Mouse (Mus musculus): ENCODE measurements around the gene Mmp24.

The Mmp24 gene

DNA sequence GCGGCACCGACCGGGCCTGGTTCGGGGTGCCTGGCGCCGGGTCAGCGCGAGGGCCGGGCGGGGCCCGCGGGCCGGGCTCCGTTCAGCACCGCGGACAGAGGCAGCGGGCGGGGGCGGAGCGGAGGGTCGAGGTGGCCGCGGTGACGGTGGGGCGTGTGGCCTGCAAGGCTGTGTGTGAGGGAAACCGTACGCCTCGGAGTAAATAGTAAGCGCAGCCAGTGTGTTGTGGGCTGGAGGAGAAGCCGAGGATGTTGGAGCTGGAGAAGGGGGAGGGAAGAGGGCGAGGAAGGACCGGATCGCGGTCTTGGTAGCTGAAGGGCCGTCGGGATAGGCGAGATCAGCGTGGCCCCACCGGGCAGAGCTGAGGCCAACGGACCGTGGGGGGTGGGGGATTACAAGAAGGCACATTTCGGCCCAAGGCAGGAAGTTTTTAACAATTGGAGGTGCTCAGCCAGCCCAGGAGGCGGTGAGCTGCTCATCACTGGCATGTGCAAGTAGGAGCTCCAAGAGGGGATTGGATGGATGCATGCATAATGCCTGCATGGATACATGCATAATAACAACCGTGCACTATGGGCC, 632 bp downstream of the Mmp24 start:
- DNase-seq (ENCODE audit: extremely low spot score, low spot score), result peak; percentile 80

DNA sequence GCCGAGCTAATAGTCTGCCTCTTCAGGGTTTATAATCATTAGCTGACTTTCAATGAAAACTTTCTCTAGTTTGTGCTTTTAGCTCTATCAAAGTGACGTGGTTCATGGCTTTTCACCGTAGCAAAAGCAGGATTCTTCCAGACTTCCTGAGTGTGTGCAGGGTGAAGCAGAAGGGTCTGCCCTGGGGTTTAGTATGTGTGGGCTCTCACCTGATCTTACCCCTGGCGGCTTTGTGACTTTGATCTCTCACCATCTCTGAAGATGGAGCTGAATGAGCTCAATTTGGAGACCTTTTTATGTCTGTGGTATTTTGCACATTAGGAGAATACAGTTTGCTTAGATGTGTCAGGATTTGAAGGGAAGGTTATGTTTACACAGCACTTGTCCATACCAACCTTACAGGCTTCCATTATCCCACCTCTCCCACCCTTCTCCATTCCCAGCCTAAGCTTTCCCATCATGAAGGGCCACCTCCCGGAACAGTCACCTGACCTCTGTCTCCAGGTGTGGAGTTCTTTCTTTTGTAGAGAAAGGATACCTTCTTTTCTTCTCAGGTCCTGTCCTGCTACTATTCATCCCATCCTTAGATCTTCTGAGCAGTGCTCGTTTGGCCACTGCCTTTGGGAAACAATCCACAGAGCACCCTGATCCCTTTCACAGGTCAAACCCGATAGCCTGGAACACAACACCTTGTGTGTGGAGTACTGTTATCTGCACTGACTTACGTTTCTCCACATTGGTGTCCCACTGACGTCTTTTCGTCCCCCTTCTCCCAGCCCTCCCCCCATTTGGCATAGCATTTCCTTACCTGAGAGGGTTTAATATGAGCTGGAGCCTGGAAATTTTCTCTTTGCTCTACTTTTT, 1.9 kb downstream of the Mmp24 start:
- no peak for DNase-seq (ENCODE audit: extremely low spot score, low spot score)

DNA sequence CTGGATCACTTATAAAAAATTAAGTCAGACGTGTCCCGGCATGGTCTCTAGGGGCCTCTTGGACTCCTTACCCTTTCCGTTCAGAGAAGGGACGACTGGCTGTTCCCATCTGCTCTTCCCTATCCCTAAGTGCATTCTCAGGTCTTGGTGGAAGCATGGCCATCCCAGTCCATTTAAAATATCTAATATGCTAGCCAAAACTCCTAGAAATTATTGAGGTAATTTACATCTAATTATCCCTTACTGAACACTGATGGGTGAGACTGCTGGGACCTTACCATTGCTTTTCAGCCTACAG, 2.5 kb downstream of the Mmp24 start:
- DNase-seq (ENCODE audit: extremely low spot score, low spot score), result no peak

DNA sequence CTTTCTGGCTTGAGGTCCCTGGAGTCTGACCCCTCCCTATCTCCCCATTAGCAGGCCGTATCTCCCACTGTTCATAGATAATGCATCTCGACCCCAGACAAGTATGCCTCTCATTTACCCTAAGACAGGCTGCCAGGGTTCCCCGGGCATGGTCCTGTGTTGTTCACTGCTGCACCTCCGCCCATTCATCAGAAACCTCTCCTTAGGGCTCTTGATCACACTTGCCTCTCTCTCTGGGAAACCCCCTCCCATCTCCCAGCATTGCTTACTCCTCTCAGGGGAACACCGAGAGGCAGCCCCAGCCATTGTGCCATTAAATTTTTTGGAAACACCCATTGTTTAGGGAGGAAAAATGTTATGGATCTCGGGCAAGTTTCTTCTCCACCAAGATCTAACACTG, 2.9 kb downstream of the Mmp24 start:
- no peak for DNase-seq (ENCODE audit: extremely low spot score, low spot score)

DNA sequence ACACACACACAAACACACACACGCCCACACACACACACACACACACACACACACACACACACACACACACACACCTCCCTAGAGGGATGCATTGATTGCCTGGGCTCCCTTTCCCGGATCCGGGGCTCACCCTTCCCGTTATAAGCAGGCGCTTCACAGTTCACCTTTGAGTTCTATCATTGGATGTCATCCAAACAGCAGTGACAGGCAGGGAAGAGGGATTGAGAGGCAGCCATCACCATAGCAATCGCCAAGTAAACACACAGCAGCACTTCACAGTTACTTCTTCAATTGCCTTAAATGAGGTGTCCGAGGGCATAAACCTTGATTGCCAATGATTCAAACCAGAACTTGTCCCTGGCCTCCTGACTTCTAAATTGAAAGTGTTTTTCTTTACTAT, 3.9 kb downstream of the Mmp24 start:
- DNase-seq (ENCODE audit: extremely low spot score, low spot score), result no peak

DNA sequence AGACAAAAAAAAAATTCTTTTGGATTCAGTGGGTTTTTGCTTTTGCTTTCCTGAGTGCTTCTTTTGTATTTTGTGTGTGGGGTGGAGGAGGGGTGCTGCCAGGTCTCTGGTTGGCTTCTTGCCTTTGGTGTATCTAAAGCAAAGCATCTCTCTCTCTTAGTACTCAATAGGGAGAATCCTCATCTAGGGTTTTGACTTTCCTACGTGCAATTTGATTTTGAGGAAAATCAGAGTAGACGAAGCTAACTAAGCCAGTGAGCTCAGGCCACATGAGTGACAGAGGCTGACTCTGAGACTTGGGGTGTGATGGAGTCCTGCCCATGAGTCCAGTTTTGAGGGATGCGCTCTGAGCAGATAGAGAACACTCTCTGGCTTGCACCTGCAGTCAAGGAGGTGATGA, 4.4 kb downstream of the Mmp24 start:
- DNase-seq (ENCODE audit: extremely low spot score, low spot score), result no peak

DNA sequence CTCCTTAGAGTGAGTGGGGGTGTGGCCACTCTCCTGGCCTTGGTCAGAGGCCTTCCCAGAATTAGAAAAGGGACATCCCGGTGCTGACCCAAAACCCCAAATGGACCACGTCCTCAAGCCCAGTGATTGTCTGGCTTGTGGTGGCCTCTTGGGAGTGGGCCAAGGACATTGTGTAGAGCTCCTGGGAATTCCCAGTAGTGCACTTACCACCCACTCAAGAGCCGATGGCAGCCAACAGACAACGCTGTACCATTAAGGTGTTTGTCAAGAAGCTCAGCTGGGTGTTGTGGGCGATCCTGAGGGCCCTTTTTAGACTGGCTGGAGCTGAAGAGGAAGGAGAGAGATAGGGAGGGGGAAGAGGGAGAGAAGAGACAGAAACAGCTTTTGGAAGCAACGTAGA, 9.4 kb downstream of the Mmp24 start:
- DNase-seq (ENCODE audit: extremely low spot score, low spot score), result no peak

DNA sequence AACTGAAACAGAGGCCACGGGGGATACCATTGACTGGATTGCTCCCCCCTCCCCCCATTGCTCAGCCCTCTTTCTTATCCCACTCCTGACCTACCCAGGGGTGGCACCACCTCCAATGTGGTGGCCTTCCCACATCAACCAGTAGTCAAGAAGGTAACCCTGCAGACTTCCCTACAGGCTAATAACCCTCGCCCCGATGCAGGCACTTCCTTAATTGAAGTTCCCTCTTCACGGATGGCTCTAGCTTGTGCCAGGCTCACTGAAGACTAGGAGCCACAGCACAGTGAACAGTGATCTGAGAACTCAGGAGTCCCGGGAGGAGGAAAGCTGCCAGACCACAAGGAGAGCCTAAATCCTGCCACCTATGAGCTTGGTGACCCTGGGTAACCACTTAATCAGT, 11.8 kb downstream of the Mmp24 start:
- no peak for DNase-seq (ENCODE audit: extremely low spot score, low spot score)

DNA sequence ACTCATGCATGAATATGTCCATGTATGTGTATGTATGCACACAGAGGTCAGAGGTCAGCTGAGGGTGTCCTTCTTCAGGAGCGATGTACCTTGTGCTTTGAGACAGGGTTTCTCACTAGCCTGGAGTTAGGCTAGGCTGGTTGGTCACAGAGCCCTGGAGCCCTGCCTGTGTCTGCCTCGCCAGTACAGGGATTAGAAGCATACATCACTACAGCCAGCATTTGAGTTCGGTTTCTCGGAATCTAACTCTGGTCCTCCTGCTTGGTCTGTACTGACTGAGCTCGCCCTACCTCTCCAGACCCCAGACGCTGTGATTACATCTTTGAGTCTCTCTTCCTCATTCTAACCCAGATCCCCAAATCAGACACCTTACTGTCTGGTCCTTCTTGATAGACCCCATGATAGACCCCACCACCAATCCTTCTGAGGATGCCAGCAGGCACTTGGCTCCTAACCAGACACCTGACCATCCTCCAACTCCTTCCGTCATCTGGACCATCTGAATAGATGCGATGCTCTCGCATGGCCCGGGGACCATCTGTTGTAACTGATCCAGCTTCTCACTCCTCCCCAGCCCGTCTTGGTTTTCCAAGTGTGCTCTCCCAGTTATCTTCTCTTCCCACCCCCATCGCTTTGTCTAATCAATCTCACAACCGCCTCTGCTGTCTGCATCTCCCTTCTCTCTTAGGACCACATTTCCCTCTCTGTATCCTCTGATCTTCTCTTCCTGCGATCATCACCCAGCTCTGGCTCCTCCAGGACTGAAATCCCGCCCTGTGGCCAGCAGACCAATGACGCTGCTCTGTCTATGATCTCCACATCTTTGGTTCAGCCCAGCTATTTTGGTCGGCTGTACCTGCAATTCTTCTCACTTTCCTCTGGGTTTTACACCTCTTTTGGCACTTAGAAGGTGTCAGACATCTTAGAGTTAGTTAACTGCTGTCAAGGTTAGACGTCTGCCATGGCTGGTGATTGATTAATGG, 13.1 kb downstream of the Mmp24 start:
- DNase-seq (ENCODE audit: extremely low spot score, low spot score), result no peak

DNA sequence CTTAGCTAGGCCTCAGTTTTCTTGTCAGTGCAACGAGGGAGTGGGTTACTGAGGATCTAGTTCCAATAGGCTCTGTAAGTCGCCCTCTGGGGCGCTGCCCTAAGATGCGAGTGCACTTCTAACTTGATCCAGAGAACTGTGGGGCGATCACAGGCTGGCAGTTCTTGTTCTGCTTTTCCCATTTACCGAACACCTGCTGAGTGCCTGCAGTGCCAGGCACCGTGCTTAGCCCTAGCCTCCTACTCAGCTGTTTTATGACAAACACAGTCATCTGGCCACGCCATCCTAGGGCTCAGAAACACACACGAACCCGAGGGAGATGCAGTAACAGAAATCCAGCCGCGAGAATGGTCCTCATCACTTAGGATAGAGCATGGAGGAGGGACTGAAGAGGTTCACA, 17.8 kb downstream of the Mmp24 start:
- no peak for DNase-seq (ENCODE audit: extremely low spot score, low spot score)

DNA sequence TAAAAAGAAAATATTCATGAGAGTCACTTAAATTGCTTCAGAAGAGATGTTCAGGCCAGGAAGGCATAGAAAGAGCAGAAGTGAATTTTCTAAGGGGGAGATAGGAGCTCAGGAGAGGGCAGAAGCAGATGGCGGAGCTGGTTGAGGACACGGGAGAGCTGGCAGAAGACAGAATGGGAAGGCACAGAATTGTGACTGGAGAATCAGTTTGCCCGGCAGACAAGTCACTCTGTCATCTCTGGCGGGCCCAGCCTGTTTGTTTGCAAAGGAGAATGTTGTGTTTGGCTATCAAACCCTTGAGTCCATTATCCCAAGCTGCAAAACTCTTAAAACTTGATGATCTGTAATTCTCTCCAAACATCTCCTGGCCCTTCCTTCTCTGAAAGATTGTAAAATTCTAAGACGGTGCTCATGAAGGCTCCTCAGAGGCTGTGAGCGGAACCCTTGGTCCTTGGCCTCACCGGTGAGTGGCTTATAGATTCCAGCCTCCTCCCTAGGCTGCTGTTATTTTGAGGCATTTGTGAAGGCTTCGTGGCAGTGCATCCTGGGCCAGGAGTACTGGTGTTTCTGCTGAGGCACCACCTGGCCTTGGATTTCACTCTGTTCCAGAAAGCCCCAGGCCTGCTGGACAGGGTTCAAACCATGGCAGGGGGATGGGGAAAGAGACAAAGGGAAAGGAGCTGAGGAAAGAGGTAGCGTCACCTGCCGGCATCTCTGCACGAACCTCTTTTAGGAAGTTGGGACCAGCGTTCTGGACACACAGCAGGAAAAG, 19.7 kb downstream of the Mmp24 start:
- DNase-seq (ENCODE audit: extremely low spot score, low spot score), result no peak

DNA sequence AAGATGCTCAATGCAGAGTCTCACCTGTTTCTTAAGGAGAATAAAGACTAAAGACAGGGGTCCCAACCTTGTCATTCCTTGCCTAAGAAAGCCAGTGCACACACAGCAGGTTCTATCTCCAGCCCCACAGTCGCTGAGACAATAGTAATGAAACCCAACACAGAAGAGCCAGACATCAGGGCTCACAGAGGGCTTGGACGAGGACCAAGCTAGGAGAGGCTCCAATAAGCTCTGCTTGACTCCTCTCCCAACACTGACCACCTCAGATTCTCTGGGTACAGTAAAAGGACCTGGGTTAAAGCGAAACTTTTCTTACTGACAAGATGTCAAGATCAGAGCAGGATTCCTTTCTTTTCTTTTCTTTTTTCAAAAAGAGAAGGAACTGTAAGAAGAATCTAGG, 23.5 kb downstream of the Mmp24 start:
- no peak for DNase-seq (ENCODE audit: extremely low spot score, low spot score)

DNA sequence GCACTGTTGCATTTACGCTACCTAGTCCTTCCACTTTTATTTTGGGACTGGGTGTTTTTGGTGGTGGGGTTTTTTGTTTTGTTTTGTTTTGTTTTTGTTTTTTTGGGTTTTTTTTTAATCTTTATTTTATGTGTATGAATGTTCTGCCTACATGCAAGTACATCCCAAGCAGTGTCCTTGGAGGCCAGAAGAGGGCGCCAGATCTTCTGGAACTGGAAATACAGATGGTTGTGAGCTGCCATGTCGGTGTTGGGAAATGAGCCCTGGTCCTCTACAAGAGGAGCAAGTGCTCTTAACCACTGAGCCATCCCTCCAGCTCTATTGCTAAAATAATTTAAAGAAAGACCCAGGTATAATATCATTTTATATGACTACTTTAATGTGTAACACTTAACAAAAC, 27.6 kb downstream of the Mmp24 start:
- DNase-seq (ENCODE audit: extremely low spot score, low spot score), result no peak

DNA sequence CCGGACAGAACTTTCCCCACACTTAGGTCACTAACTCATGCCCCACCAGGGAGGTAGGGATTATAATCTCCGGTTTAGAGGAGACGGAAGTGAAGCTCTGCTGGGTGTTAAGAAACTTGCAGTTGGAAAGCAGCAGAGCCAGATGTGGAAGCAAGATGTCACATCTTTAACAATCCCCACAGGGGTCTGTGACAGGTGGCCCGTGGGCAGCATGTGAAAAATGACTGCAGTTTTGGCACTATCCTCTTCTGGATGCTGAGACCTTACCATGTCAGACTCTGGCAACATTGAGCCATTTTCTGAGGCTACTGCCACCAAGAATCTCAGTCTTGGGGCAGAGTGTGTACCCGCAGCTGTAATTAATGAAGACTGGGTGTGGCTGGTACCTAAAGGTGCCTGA, 28.9 kb downstream of the Mmp24 start:
- no peak for DNase-seq (ENCODE audit: extremely low spot score, low spot score)

DNA sequence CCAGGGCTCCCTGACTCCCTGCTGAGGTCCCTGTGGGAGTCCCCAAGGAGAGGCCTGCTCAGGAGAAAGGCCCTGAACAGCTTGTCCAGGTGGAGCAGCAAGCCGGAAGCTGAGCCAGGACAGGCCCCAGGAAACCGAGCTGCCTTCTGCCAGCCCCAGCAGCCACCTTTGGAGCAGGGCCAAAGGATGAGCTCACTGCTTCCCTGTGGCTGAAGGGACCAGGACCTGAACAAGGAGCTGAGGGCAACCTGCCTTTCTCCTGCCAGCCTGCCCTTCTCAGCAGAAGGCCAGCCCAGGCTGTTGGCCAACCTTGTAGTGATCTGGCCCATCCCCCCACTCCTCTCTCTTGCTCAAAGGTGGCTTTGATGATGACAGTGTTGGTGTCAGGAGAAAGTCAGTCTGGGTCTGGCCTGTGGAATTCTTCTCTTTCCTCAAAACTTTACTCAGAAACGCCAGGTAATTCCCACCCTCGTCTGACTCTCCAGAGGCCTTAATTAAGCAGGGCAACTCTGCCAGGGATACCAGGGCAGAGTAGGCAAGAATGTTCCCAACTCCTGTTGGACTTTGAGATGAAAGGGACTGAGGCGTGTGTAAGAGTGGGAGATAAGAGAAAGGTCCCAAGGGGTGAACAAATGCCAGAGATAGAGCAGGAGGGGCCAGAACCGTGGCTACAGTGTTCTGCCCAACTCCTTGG, 30.2 kb downstream of the Mmp24 start:
- DNase-seq (ENCODE audit: extremely low spot score, low spot score), result no peak

DNA sequence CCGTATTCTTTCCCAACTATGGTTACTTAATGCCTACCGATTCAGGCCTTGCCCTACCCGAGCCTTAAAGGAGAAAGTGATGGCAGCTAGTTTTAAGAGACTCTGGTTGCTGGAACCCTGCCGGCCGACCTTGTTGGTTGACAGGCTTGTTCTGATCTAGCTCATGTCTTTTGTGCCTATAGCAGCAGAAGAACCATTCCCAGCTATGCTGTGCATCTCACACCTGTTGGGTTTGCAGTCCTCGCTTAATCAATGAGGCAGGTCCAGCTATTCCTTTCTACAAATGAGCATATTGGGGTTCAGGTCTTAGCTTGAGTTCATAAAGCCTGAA, 30.7 kb downstream of the Mmp24 start:
- DNase-seq (ENCODE audit: extremely low spot score, low spot score), result no peak

DNA sequence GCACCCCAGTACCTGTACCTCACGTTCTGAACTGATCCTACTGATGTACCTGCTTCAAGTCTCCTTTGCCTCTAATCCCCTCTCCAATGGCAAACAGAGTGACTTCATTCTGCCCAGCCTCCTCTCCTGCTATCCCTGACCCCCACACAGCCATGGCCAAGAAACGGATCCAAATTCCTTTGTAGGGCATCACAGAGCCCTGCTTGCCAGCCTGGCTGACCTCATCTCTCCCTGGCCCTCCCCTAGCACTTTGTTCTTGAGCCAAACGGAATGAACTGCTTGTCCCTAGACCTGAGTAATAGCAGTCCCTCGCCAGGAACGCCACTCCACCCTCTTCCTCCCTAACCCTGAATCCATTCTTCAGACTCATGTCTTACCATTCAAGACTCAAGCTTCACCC, 31.4 kb downstream of the Mmp24 start:
- DNase-seq (ENCODE audit: extremely low spot score, low spot score), result no peak

DNA sequence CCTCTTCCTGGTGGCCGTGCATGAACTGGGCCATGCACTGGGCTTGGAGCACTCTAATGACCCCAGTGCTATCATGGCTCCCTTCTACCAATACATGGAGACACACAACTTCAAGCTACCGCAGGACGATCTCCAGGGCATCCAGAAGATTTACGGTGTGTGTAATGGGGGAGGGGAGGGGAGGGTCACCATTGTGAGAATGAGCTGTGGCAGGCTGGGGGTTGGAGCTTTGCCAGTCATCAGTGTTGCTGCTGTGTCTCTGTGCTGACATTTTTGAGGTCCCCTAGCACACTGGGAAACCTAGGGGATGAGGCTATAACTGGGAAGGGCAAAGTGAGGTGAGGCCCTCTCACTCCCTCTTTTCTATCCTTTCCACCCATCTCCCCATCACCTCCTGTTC, 32.3 kb downstream of the Mmp24 start:
- no peak for DNase-seq (ENCODE audit: extremely low spot score, low spot score)

DNA sequence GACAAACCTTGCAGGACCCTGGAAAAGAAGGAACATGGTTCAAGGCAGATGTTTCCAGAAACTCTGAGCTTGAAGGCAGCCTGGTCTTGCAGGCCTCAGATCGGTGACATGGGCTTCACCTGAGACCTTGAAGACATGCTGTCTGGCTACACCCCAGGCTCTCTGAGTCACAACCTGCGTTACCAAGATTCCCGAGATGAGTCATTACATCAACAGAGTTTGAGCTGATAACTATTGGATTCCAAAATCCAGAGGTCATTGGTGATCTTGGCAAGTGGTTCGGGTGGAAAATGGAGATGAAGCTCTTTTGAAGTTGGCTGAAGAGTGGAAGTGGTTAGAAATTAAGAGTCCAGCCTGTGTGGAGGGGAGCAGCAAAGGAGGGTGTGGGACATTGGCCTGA, 34.5 kb downstream of the Mmp24 start:
- DNase-seq (ENCODE audit: extremely low spot score, low spot score), result no peak

DNA sequence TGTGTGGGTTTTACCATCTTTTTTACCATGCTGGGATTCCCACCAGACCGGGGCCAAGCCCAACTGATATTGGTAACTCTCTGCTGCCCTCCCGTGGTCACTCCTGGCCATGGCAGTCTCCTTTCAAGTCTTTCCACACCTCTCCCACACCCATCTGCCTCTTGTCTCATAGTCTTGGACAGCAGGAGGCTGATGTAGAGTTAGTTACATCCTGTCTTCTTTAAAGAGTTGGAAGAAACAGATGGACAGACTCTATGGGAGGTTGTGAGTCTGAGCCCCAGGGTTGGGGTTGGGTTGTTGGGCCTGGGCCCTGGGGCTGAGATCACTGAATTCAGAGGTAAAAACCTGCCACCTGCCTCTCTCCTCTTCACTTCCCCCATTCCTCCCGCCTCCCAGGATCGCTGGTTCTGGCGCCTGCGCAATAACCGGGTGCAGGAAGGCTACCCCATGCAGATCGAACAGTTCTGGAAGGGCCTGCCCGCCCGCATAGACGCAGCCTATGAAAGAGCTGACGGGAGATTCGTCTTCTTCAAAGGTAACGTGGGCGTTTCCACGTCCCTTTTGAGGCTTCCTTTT, 36.8 kb downstream of the Mmp24 start:
- DNase-seq (ENCODE audit: extremely low spot score, low spot score), result peak; percentile 84

DNA sequence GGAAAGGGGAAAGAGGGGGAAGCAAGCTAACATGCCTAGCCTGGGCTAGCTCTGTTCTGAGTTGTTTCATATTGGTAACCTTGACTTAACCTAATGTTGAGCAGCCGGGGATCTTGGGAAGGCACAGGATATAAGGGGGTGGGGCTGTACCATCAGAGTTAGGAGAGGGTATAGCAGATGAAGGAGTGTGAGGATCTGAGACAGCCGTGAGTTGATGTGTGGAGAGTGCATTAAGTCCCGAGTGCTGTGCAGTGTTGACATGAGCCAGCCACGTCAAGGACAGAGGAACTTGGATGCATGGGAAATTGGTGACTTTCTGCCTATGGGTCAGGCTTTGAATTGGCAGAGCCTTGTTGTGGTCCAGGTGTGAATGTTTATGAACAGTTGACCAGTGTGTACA, 37.5 kb downstream of the Mmp24 start:
- DNase-seq (ENCODE audit: extremely low spot score, low spot score), result no peak

Measured in neural tube, embryonic 10.5 days (tissue).